Mouse (Mus musculus) CH12.LX (cell line): ENCODE measurements around the gene Flad1. TPM values are rescaled to one million over a fixed set of nuclear protein-coding genes. Genes with fewer than 3 reads are reported as not detected.

Source experiments
- DNase-seq: peaks from one replicate; pipeline ENCODE4 v3.0.0-alpha.2; 2013; ENCODE audit errors: extremely low read depth
- H3K27ac ChIP-seq: 2 replicates; pipeline ENCODE4 v1.5.1; 2012; ENCODE audit warnings: low read depth, mild to moderate bottlenecking, control low read depth, moderate library complexity; ENCODE audit not compliant: insufficient read depth
- H3K27me3 ChIP-seq: replicated peaks from 2 replicates; pipeline ENCODE3; 2012; ENCODE audit warnings: inconsistent platforms
- H3K36me3 ChIP-seq, 2 experiments: replicated peaks in 1 of 2; 2 replicates each; pipeline versions ENCODE3 to v1.6.1; 2012; ENCODE audit warnings: inconsistent platforms in 1 of 2, low read length in 1 of 2, mild to moderate bottlenecking in 1 of 2, mixed read lengths in 1 of 2, moderate library complexity in 1 of 2; ENCODE audit not compliant: control insufficient read depth in 1 of 2, insufficient read depth in 1 of 2
- H3K4me1 ChIP-seq, 2 experiments: 2 replicates each; pipeline ENCODE4 v1.6.1; 2012; ENCODE audit warnings: inconsistent platforms in 1 of 2, moderate library complexity in 1 of 2; ENCODE audit not compliant: insufficient read depth in 2 of 2, control insufficient read depth in 1 of 2
- H3K4me2 ChIP-seq: 2 replicates; pipeline ENCODE4 v1.6.1; 2012; ENCODE audit warnings: low read depth, mild to moderate bottlenecking, control low read depth; ENCODE audit not compliant: poor library complexity, insufficient read depth, severe bottlenecking
- H3K4me3 ChIP-seq, 3 experiments: fragments of 150-350 bp in 1 of 3; sonication (generic) in 1 of 3; replicated peaks in 1 of 3; 2 replicates each; pipeline versions ENCODE3 to v1.5.1; 2011 to 2012; ENCODE audit warnings: low read depth in 2 of 3, low read length in 2 of 3, mild to moderate bottlenecking in 2 of 3, moderate library complexity in 2 of 3, control low read depth in 1 of 3, improper control_type of control experiment in 1 of 3, inconsistent platforms in 1 of 3, mixed read lengths in 1 of 3; ENCODE audit not compliant: poor library complexity in 1 of 3
- H3K79me2 ChIP-seq: replicated peaks from 2 replicates; pipeline ENCODE4 v1.6.1; 2012; ENCODE audit warnings: mild to moderate bottlenecking, moderate library complexity; ENCODE audit not compliant: control insufficient read depth, poor library complexity, insufficient read depth, severe bottlenecking; ENCODE audit errors: extremely low read depth
- H3K9ac ChIP-seq: 2 replicates; pipeline ENCODE4 v1.6.1; 2012; ENCODE audit warnings: low read depth, mild to moderate bottlenecking, control low read depth, moderate library complexity; ENCODE audit not compliant: insufficient read depth
- H3K9me3 ChIP-seq: replicated peaks from 2 replicates; pipeline ENCODE3; 2012; ENCODE audit warnings: low read length, inconsistent platforms, mixed read lengths
- BHLHE40 ChIP-seq: IDR thresholded peaks from 2 replicates; pipeline ENCODE4 v1.6.1; 2011; ENCODE audit warnings: mild to moderate bottlenecking, low read depth, low read length, improper control_type of control experiment
- CHD1 ChIP-seq: IDR thresholded peaks from 2 replicates; pipeline ENCODE4 v1.6.1; 2012; ENCODE audit warnings: low read depth, low read length, improper control_type of control experiment, inconsistent platforms
- CHD2 ChIP-seq: IDR thresholded peaks from 2 replicates; pipeline ENCODE4 v1.6.1; 2011; ENCODE audit warnings: low read length, improper control_type of control experiment
- CTCF ChIP-seq, 2 experiments: IDR thresholded peaks in 1 of 2; conservative IDR thresholded peaks in 1 of 2; 2 replicates each; pipeline ENCODE4 v1.5.1; 2011 to 2012; ENCODE audit warnings: low read depth in 2 of 2, low read length in 2 of 2, improper control_type of control experiment in 1 of 2, inconsistent platforms in 1 of 2, mild to moderate bottlenecking in 1 of 2, moderate library complexity in 1 of 2
- E2F4 ChIP-seq: IDR thresholded peaks from 2 replicates; pipeline ENCODE4 v1.6.1; 2011; ENCODE audit warnings: low read depth, low read length, improper control_type of control experiment; ENCODE audit not compliant: insufficient replicate concordance
- ELF1 ChIP-seq: IDR thresholded peaks from 2 replicates; pipeline ENCODE4 v1.6.1; 2014; ENCODE audit warnings: low read depth, mild to moderate bottlenecking, inconsistent platforms, low read length, improper control_type of control experiment
- EP300 ChIP-seq: IDR thresholded peaks from 2 replicates; pipeline ENCODE4 v1.6.1; 2011; ENCODE audit warnings: low read length, improper control_type of control experiment
- ETS1 ChIP-seq: conservative IDR thresholded peaks from 2 replicates; pipeline ENCODE4 v1.6.1; 2012; ENCODE audit warnings: low read depth, mild to moderate bottlenecking, inconsistent platforms, low read length, improper control_type of control experiment, moderate library complexity
- GABPA ChIP-seq: IDR thresholded peaks from 2 replicates; pipeline ENCODE4 v1.6.1; 2012; ENCODE audit warnings: low read depth, low read length, improper control_type of control experiment, inconsistent platforms; ENCODE audit not compliant: insufficient replicate concordance
- HCFC1 ChIP-seq: IDR thresholded peaks from 2 replicates; pipeline ENCODE4 v1.6.1; 2012; ENCODE audit warnings: low read depth, mild to moderate bottlenecking, inconsistent platforms, low read length, improper control_type of control experiment
- IRF4 ChIP-seq: IDR thresholded peaks from 2 replicates; pipeline ENCODE4 v1.6.1; 2014; ENCODE audit warnings: low read depth, mild to moderate bottlenecking, inconsistent platforms, low read length, improper control_type of control experiment
- JUN ChIP-seq: IDR thresholded peaks from 2 replicates; pipeline ENCODE4 v1.6.1; 2011; ENCODE audit warnings: low read depth, mild to moderate bottlenecking, low read length, improper control_type of control experiment, moderate library complexity; ENCODE audit not compliant: insufficient read depth
- JUND ChIP-seq: conservative IDR thresholded peaks from 2 replicates; pipeline ENCODE4 v1.6.1; 2011; ENCODE audit warnings: low read depth, low read length, improper control_type of control experiment
- KAT2A ChIP-seq: IDR thresholded peaks from 2 replicates; pipeline ENCODE4 v1.6.1; 2012; ENCODE audit warnings: low read length, improper control_type of control experiment, inconsistent platforms; ENCODE audit not compliant: insufficient replicate concordance
- MAFK ChIP-seq: IDR thresholded peaks from 2 replicates; pipeline ENCODE4 v1.6.1; 2011; ENCODE audit warnings: low read length, improper control_type of control experiment; ENCODE audit not compliant: insufficient replicate concordance
- MAX ChIP-seq: IDR thresholded peaks from 2 replicates; pipeline ENCODE4 v1.6.1; 2011; ENCODE audit warnings: low read length, improper control_type of control experiment
- MAZ ChIP-seq: IDR thresholded peaks from 2 replicates; pipeline ENCODE4 v1.6.1; 2012; ENCODE audit warnings: low read depth, mild to moderate bottlenecking, inconsistent platforms, low read length, improper control_type of control experiment, moderate library complexity
- MEF2A ChIP-seq: IDR thresholded peaks from 2 replicates; pipeline ENCODE4 v1.6.1; 2014; ENCODE audit warnings: low read depth, mild to moderate bottlenecking, inconsistent platforms, low read length, improper control_type of control experiment, borderline replicate concordance
- MXI1 ChIP-seq: IDR thresholded peaks from 2 replicates; pipeline ENCODE4 v1.6.1; 2011; ENCODE audit warnings: mild to moderate bottlenecking, low read depth, low read length, improper control_type of control experiment
- MYC ChIP-seq: IDR thresholded peaks from 2 replicates; pipeline ENCODE4 v1.6.1; 2011; ENCODE audit warnings: low read depth, mild to moderate bottlenecking, improper control_type of control experiment, low read length
- NELFE ChIP-seq: IDR thresholded peaks from 2 replicates; pipeline ENCODE4 v1.6.1; 2011; ENCODE audit warnings: low read depth, low read length, improper control_type of control experiment
- NRF1 ChIP-seq: IDR thresholded peaks from 2 replicates; pipeline ENCODE4 v1.6.1; 2014; ENCODE audit warnings: low read depth, mild to moderate bottlenecking, inconsistent platforms, low read length, improper control_type of control experiment, moderate library complexity
- PAX5 ChIP-seq: IDR thresholded peaks from 2 replicates; pipeline ENCODE4 v1.6.1; 2012; ENCODE audit warnings: low read length, inconsistent platforms, mixed read lengths
- POLR2A ChIP-seq: IDR thresholded peaks from 2 replicates; pipeline ENCODE4 v1.6.1; 2011; ENCODE audit warnings: low read depth, mild to moderate bottlenecking, improper control_type of control experiment, low read length
- POLR2AphosphoS2 ChIP-seq: IDR thresholded peaks from 2 replicates; pipeline ENCODE4 v1.6.1; 2011; ENCODE audit warnings: low read depth, low read length, improper control_type of control experiment
- RAD21 ChIP-seq: IDR thresholded peaks from 2 replicates; pipeline ENCODE4 v1.6.1; 2011; ENCODE audit warnings: low read depth, mild to moderate bottlenecking, low read length, improper control_type of control experiment, moderate library complexity
- RCOR1 ChIP-seq: conservative IDR thresholded peaks from 2 replicates; pipeline ENCODE4 v1.6.1; 2012; ENCODE audit warnings: low read depth, mild to moderate bottlenecking, inconsistent platforms, low read length, improper control_type of control experiment
- SIN3A ChIP-seq: IDR thresholded peaks from 2 replicates; pipeline ENCODE4 v1.6.1; 2012; ENCODE audit warnings: low read length, improper control_type of control experiment, inconsistent platforms
- SMC3 ChIP-seq: IDR thresholded peaks from 2 replicates; pipeline ENCODE4 v1.6.1; 2011; ENCODE audit warnings: low read depth, low read length, improper control_type of control experiment
- TBP ChIP-seq: conservative IDR thresholded peaks from 2 replicates; pipeline ENCODE4 v1.6.1; 2011; ENCODE audit warnings: low read depth, low read length, improper control_type of control experiment
- TCF12 ChIP-seq: IDR thresholded peaks from 2 replicates; pipeline ENCODE4 v1.6.1; 2014; ENCODE audit warnings: low read depth, mild to moderate bottlenecking, inconsistent platforms, low read length, improper control_type of control experiment
- UBTF ChIP-seq: IDR thresholded peaks from 2 replicates; pipeline ENCODE4 v1.6.1; 2012; ENCODE audit warnings: low read depth, mild to moderate bottlenecking, inconsistent platforms, low read length, improper control_type of control experiment, moderate library complexity
- USF1 ChIP-seq: IDR thresholded peaks from 2 replicates; pipeline ENCODE4 v1.6.1; 2014; ENCODE audit warnings: low read depth, mild to moderate bottlenecking, inconsistent platforms, low read length, improper control_type of control experiment
- USF2 ChIP-seq: conservative IDR thresholded peaks from 2 replicates; pipeline ENCODE4 v1.6.1; 2011; ENCODE audit warnings: low read depth, low read length, improper control_type of control experiment
- ZC3H11A ChIP-seq: IDR thresholded peaks from 2 replicates; pipeline ENCODE4 v1.6.1; 2012; ENCODE audit warnings: low read depth, mild to moderate bottlenecking, inconsistent platforms, low read length, improper control_type of control experiment
- ZKSCAN1 ChIP-seq: IDR thresholded peaks from 2 replicates; pipeline ENCODE4 v1.6.1; 2012; ENCODE audit warnings: low read depth, inconsistent platforms, low read length, improper control_type of control experiment, borderline replicate concordance
- ZMIZ1 ChIP-seq: IDR thresholded peaks from 2 replicates; pipeline ENCODE4 v1.6.1; 2012; ENCODE audit warnings: low read depth, mild to moderate bottlenecking, inconsistent platforms, low read length, improper control_type of control experiment
- ZNF384 ChIP-seq: IDR thresholded peaks from 2 replicates; pipeline ENCODE4 v1.6.1; 2012; ENCODE audit warnings: low read depth, low read length, improper control_type of control experiment, inconsistent platforms
- dilution Hi-C: fragments of 300-500 bp; cut with MboI; formaldehyde crosslinking; loops from 2 replicates; pipeline ENCODE4 v1.14.3; 2020; ENCODE audit warnings: low sequenced_read_pairs; ENCODE audit not compliant: extremely low pct_unique_long_range_greater_than_20kb, extremely low pct_ligation_motif_present
- in situ Hi-C: fragments of 300-500 bp; cut with MboI; formaldehyde crosslinking; loops from 3 replicates; pipeline ENCODE4 v1.14.3; 2019; ENCODE audit warnings: low sequenced_read_pairs, low pct_ligation_motif_present, low pct_unique_long_range_greater_than_20kb, mixed read lengths
- polyA plus RNA-seq: library from polyadenylated mRNA; unstranded; fragments of >175 nt; gene quantifications from 2 replicates; pipeline ENCODE4 v1.2.1, GENCODE M21; 2012; ENCODE audit warnings: low read depth; ENCODE audit not compliant: insufficient read length
- total RNA-seq, 2 experiments: library from RNA; depleted of rRNA; stranded (reverse); fragments of 300-350 nt in 1 of 2; fragments of >200 nt in 1 of 2; gene quantifications; 2 replicates each; pipeline ENCODE4 v1.2.3; 2012 to 2014

Flad1 gene
- total and polyA plus RNA-seq, 3 experiments = 26.0 to 31.1 (median 26.9) TPM

GRCm38 (mm10) chr3:89458965-89459807, 47.5 kb upstream of the Flad1 start:
- peaks cover 3% of the 10 kb centered on the region for H3K9me3 ChIP-seq
- in situ Hi-C loops = no loop called here
- peaks cover 5 to 28% of the 10 kb centered on the region in 2 experiments; a peak in 2 of 4 replicates for H3K4me1 ChIP-seq
- no peak for TF ChIP-seq ETS1
- no peak for TF ChIP-seq USF2
- TF ChIP-seq ELF1 = no peak
- no peak for TF ChIP-seq MAFK
- TF ChIP-seq MAZ = 0 out of 2 replicates have a peak, but pooled peaks have one; percentile 41
- no peak for TF ChIP-seq ZKSCAN1
- no peak for TF ChIP-seq POLR2AphosphoS2
- TF ChIP-seq TCF12 = peak; percentile 48; the same call in 1 of the 2 replicates
- TF ChIP-seq USF1 = no peak
- no peak for TF ChIP-seq JUN
- no peak for TF ChIP-seq BHLHE40
- TF ChIP-seq GABPA = no peak; the same call in 1 of the 2 replicates
- TF ChIP-seq NRF1 = 0 out of 2 replicates have a peak, but pooled peaks have one; percentile 43
- TF ChIP-seq NELFE = peak; percentile 79
- no peak for TF ChIP-seq SMC3
- TF ChIP-seq JUND = no peak
- peak; percentile 67 for TF ChIP-seq POLR2A
- TF ChIP-seq E2F4 = no peak
- TF ChIP-seq MXI1 = peak; percentile 76
- no peak for TF ChIP-seq IRF4
- TF ChIP-seq ZC3H11A = no peak
- TF ChIP-seq MAX = peak; percentile 40; the same call in 1 of the 2 replicates
- peak; percentile 63; the same call in 1 of the 2 replicates for TF ChIP-seq SIN3A
- no peak for TF ChIP-seq PAX5
- TF ChIP-seq RAD21 = no peak
- TF ChIP-seq MEF2A = no peak
- no peak for TF ChIP-seq ZMIZ1
- no peak for TF ChIP-seq KAT2A
- TF ChIP-seq MYC = no peak
- TF ChIP-seq RCOR1 = 0 out of 2 replicates have a peak, but pooled peaks have one; percentile 28
- peak; percentile 38; the same call in 1 of the 2 replicates for TF ChIP-seq HCFC1
- 0 out of 2 replicates have a peak, but pooled peaks have one; percentile 52 for TF ChIP-seq TBP
- no peak for TF ChIP-seq CHD2
- TF ChIP-seq ZNF384 = no peak
- TF ChIP-seq CTCF (conservative IDR thresholded peaks at IDR 0.05 in 1 of 2, IDR thresholded peaks at IDR 0.05 in 1 of 2; ENCODE audit: low read depth in 2 of 2, low read length in 2 of 2) = no peak
- TF ChIP-seq UBTF = no peak
- peak; percentile 82 for TF ChIP-seq CHD1
- no peak for TF ChIP-seq EP300
- TF ChIP-seq, all 38 proteins: peak for 12
- Histone ChIP-seq H3K9ac (peak overlapping the region; percentile 48), H3K4me2 (peak overlapping the region; percentile 17), H3K79me2 (no peaks in the 10 kb centered on the region), H3K27ac (no peak overlapping the region), H3K4me3 (peak overlapping the region; percentile 62 to 78 (median 73)), H3K27me3 (no peaks in the 10 kb centered on the region), H3K36me3 (peaks cover 0 to 23% of the 10 kb centered on the region in 2 experiments)
- dilution Hi-C loops = no loop called here
- peak; percentile 92 for DNase-seq
